Mouse (Mus musculus): ENCODE measurements around the gene Rdh19. TPM values are rescaled to one million over a fixed set of nuclear protein-coding genes. Genes with fewer than 3 reads are reported as not detected.

The Rdh19 gene
- not detected for polyA plus RNA-seq (2012; fragmentation: generic; extraction: Trizol)

GRCm38 (mm10) chr10:127849628-127850027 is at the start of gene Rdh19:
TSS of gene Rdh19 (plus strand) at chr10:127849928.

DNA sequence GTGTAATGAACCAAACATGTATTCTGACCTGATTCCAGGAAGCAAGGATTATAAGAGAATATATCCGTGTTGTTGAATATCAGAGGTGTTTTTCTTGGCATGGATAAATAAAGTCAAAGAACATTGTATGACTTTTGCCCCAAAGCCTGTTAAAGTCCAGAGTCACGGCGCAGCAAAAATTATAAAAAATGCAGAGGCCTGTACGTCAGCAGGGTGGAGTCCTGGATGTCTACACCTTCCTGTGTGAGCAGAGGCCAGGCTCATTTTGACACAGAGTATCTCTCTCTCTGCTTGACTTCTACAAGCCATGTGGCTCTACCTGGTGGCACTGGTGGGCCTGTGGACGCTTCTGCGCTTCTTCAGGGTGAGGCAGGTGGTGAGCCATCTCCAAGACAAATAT is 48.8 kb upstream of the Rdh19 start, which contains the start of gene Rdh16:
TSS of gene Rdh16 (plus strand) at position 262 of the 400 bp plus-strand sequence.

GRCm38 (mm10) chr10:127866232-127866631 is 16.5 kb downstream of the Rdh19 start, which contains the start of gene Rdh16f2:
TSS of gene Rdh16f2 (plus strand) at chr10:127866474.

GRCm38 (mm10) chr10:127888605-127889004 is 38.9 kb downstream of the Rdh19 start, which contains the start of gene Rdh7:
TSS of gene Rdh7 (minus strand) at chr10:127888817.

GRCm38 (mm10) chr10:127898218-127898617 is 48.5 kb downstream of the Rdh19 start, which contains the start of gene Sdr9c7:
TSS of gene Sdr9c7 (plus strand) at chr10:127898518.

Other genes starting within 250 kb of the Rdh19 start
- 100 to 1,000 TPM in 1 of 2 experiments, 10 to 100 TPM in 1; 76.0 to 618 TPM for gene Lrp1, start 228.8 kb upstream of the Rdh19 start, polyA plus RNA-seq (2012; fragmentation: generic; extraction: Trizol)
- gene Stat6, start 206.9 kb upstream of the Rdh19 start, polyA plus RNA-seq (2012; fragmentation: generic; extraction: Trizol): 10 to 100 TPM; 24.6 to 55.2 TPM
- gene Nemp1, start 183.0 kb upstream of the Rdh19 start, polyA plus RNA-seq (2012; fragmentation: generic; extraction: Trizol): 1 to 10 TPM; 2.0 to 8.1 TPM
- 10 to 100 TPM; 29.5 to 92.6 TPM for gene Nab2, start 181.4 kb upstream of the Rdh19 start, polyA plus RNA-seq (2012; fragmentation: generic; extraction: Trizol)
- under 1 TPM; 0.15 to 0.47 TPM for gene Myo1a, start 144.8 kb upstream of the Rdh19 start, polyA plus RNA-seq (2012; fragmentation: generic; extraction: Trizol)
- gene Tac2, start 125.5 kb upstream of the Rdh19 start, polyA plus RNA-seq (2012; fragmentation: generic; extraction: Trizol): not detected
- gene Zbtb39, start 110.4 kb upstream of the Rdh19 start, polyA plus RNA-seq (2012; fragmentation: generic; extraction: Trizol): 1 to 10 TPM in 1 of 2 experiments, under 1 TPM in 1; 0.61 to 3.7 TPM
- under 1 TPM; 0.05 to 0.27 TPM for gene Gpr182, start 98.2 kb upstream of the Rdh19 start, polyA plus RNA-seq (2012; fragmentation: generic; extraction: Trizol)
- under 1 TPM; 0.01 to 0.04 TPM for gene Rdh1, start 90.2 kb upstream of the Rdh19 start, polyA plus RNA-seq (2012; fragmentation: generic; extraction: Trizol)
- under 1 TPM in 1 of 2 experiments, not detected in 1; 0.04 TPM for gene Rdh16f1, start 90.1 kb upstream of the Rdh19 start, polyA plus RNA-seq (2012; fragmentation: generic; extraction: Trizol)
- gene Rdh9, start 73.5 kb upstream of the Rdh19 start, polyA plus RNA-seq (2012; fragmentation: generic; extraction: Trizol): under 1 TPM; 0.04 to 0.34 TPM
- gene Rdh16, start 48.8 kb upstream of the Rdh19 start, polyA plus RNA-seq (2012; fragmentation: generic; extraction: Trizol): not detected
- under 1 TPM in 1 of 2 experiments, not detected in 1; 0.02 TPM for gene Rdh16f2, start 16.5 kb downstream of the Rdh19 start, polyA plus RNA-seq (2012; fragmentation: generic; extraction: Trizol)
- not detected for gene Rdh7, start 38.9 kb downstream of the Rdh19 start, polyA plus RNA-seq (2012; fragmentation: generic; extraction: Trizol)
- gene Sdr9c7, start 48.6 kb downstream of the Rdh19 start, polyA plus RNA-seq (2012; fragmentation: generic; extraction: Trizol): not detected
- gene Hsd17b6, start 157.7 kb downstream of the Rdh19 start, polyA plus RNA-seq (2012; fragmentation: generic; extraction: Trizol): not detected
- 10 to 100 TPM in 1 of 2 experiments, 1 to 10 TPM in 1; 6.8 to 30.2 TPM for gene Prim1, start 165.2 kb downstream of the Rdh19 start, polyA plus RNA-seq (2012; fragmentation: generic; extraction: Trizol)
- 100 to 1,000 TPM; 209 to 827 TPM for gene Naca, start 185.6 kb downstream of the Rdh19 start, polyA plus RNA-seq (2012; fragmentation: generic; extraction: Trizol)
- 10 to 100 TPM; 17.0 to 55.7 TPM for gene Ptges3, start 209.0 kb downstream of the Rdh19 start, polyA plus RNA-seq (2012; fragmentation: generic; extraction: Trizol)
- gene Atp5b, start 233.3 kb downstream of the Rdh19 start, polyA plus RNA-seq (2012; fragmentation: generic; extraction: Trizol): 1,000 to 10,000 TPM; 2,355 to 2,584 TPM
- 1 to 10 TPM in 1 of 2 experiments, under 1 TPM in 1; 0.94 to 8.9 TPM for gene Baz2a, start 241.6 kb downstream of the Rdh19 start, polyA plus RNA-seq (2012; fragmentation: generic; extraction: Trizol)